Mouse (Mus musculus) lung, postnatal 0 days (tissue): ENCODE measurements at regions not wholly inside any gene's neighbourhood (a gene's known extent, or its start where the extent isn't known, plus 50 kb on each side); places are given as distances from the start of the nearest gene placed in this dataset.

ENCODE experiments used
- CTCF ChIP-seq: IDR thresholded peaks from 2 replicates; pipeline ENCODE4 v1.5.1; 2016; ENCODE audit warnings: antibody characterized with exemption, mild to moderate bottlenecking
- EP300 ChIP-seq: IDR thresholded peaks from 2 replicates; pipeline ENCODE4 v1.6.1; 2016; ENCODE audit warnings: antibody characterized with exemption, mild to moderate bottlenecking, control low read depth

GRCm38 (mm10) chr13:35328320-35328719 lies 301.4 kb upstream of the Eci2 start:
- no peak for TF ChIP-seq CTCF
- TF ChIP-seq EP300: no peak
